Mouse (Mus musculus) lung, postnatal 0 days (tissue): Measurements from ENCODE around the gene Tssk4.

Experiments used
- CTCF ChIP-seq: IDR thresholded peaks from 2 replicates; pipeline ENCODE4 v1.5.1; 2016; ENCODE audit warnings: antibody characterized with exemption, mild to moderate bottlenecking
- EP300 ChIP-seq: IDR thresholded peaks from 2 replicates; pipeline ENCODE4 v1.6.1; 2016; ENCODE audit warnings: antibody characterized with exemption, mild to moderate bottlenecking, control low read depth

DNA sequence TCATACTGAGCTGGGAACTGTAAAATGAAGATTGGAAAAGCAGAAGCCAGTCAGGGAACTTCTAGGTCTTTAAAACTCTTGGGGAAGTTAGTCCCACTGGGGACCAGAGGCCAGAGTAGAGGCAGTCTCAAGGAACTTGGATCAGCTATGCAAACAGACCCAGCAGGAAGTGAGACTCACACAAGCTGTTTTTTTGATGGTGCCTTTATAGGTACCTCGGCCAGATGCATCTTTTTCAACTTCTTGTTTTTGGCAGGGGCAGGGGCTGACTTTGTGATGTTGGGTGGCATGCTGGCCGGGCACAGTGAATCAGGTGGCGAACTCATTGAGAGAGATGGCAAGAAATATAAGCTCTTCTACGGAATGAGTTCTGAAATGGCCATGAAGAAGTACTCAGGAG lies 27.6 kb downstream of the Tssk4 start:
- TF ChIP-seq CTCF (no peak), EP300 (no peak)
